Mouse (Mus musculus) MEL (cell line): ENCODE results near the gene Tiam1. TPM values are rescaled to one million over a fixed set of nuclear protein-coding genes. Genes with fewer than 3 reads are reported as not detected.

Experiments used
- DNase-seq: peaks from one replicate; pipeline ENCODE4 v3.0.0; 2011; ENCODE audit warnings: low read depth, low spot score
- H3K27ac ChIP-seq: 2 replicates; pipeline ENCODE4 v1.5.1; 2012; ENCODE audit warnings: low read depth, mild to moderate bottlenecking, control low read depth, low read length, moderate library complexity; ENCODE audit not compliant: control insufficient read depth
- H3K27me3 ChIP-seq, 2 experiments: fragments of 150-350 bp in 1 of 2; sonication (generic) in 1 of 2; 2 replicates each; pipeline ENCODE4 v1.6.1; 2012; ENCODE audit warnings: low read length in 2 of 2, mild to moderate bottlenecking in 2 of 2, improper control_type of control experiment in 1 of 2, moderate library complexity in 1 of 2; ENCODE audit not compliant: insufficient read depth in 2 of 2, control insufficient read depth in 1 of 2
- H3K36me3 ChIP-seq, 2 experiments: 2 replicates each; pipeline ENCODE4 v1.6.1; 2012 to 2014; ENCODE audit warnings: low read length in 2 of 2, improper control_type of control experiment in 1 of 2, inconsistent platforms in 1 of 2, mild to moderate bottlenecking in 1 of 2; ENCODE audit not compliant: insufficient read depth in 2 of 2, control insufficient read depth in 1 of 2
- H3K4me1 ChIP-seq, 2 experiments: fragments of 150-350 bp in 1 of 2; sonication (generic) in 1 of 2; 2 replicates each; pipeline ENCODE4 v1.6.1; 2012; ENCODE audit warnings: low read length in 2 of 2, improper control_type of control experiment in 1 of 2, mild to moderate bottlenecking in 1 of 2; ENCODE audit not compliant: insufficient read depth in 2 of 2, control insufficient read depth in 1 of 2
- H3K4me3 ChIP-seq, 2 experiments: fragments of 150-350 bp in 1 of 2; sonication (generic) in 1 of 2; 2 replicates each; pipeline ENCODE4 v1.5.1; 2012; ENCODE audit warnings: low read depth in 2 of 2, low read length in 2 of 2, mild to moderate bottlenecking in 2 of 2, moderate library complexity in 2 of 2, control low read depth in 1 of 2, improper control_type of control experiment in 1 of 2; ENCODE audit not compliant: control insufficient read depth in 1 of 2, insufficient read depth in 1 of 2
- H3K79me2 ChIP-seq: 2 replicates; pipeline ENCODE4 v1.6.1; 2012; ENCODE audit warnings: mild to moderate bottlenecking, low read length, moderate library complexity; ENCODE audit not compliant: control insufficient read depth, poor library complexity, insufficient read depth
- H3K9ac ChIP-seq: 2 replicates; pipeline ENCODE4 v1.6.1; 2012; ENCODE audit warnings: low read depth, mild to moderate bottlenecking, control low read depth, low read length, moderate library complexity; ENCODE audit not compliant: control insufficient read depth, poor library complexity, severe bottlenecking
- H3K9me3 ChIP-seq: fragments of 150-350 bp; sonication (generic); replicated peaks from 2 replicates; pipeline ENCODE4 v1.6.1; 2012; ENCODE audit warnings: mild to moderate bottlenecking, low read length, improper control_type of control experiment, moderate library complexity; ENCODE audit not compliant: insufficient read depth
- BHLHE40 ChIP-seq: IDR thresholded peaks from 2 replicates; pipeline ENCODE4 v1.6.1; 2012; ENCODE audit warnings: low read depth, mild to moderate bottlenecking, inconsistent platforms, low read length, improper control_type of control experiment, borderline replicate concordance
- CTCF ChIP-seq, 3 experiments: IDR thresholded peaks in 2 of 3; conservative IDR thresholded peaks in 1 of 3; 2 replicates each; pipeline ENCODE4 v1.5.1; 2011 to 2012; ENCODE audit warnings: low read length in 3 of 3, low read depth in 2 of 3, mild to moderate bottlenecking in 2 of 3, improper control_type of control experiment in 1 of 3, inconsistent platforms in 1 of 3, mixed read lengths in 1 of 3, moderate library complexity in 1 of 3; ENCODE audit not compliant: control insufficient read depth in 1 of 3, insufficient read depth in 1 of 3, poor library complexity in 1 of 3, severe bottlenecking in 1 of 3
- EP300 ChIP-seq, 2 experiments: IDR thresholded peaks; 2 replicates each; pipeline ENCODE4 v1.6.1; 2011; ENCODE audit warnings: improper control_type of control experiment in 2 of 2, low read length in 2 of 2, low read depth in 1 of 2, mild to moderate bottlenecking in 1 of 2
- ETS1 ChIP-seq: IDR thresholded peaks from 2 replicates; pipeline ENCODE4 v1.6.1; 2012; ENCODE audit warnings: low read depth, mild to moderate bottlenecking, inconsistent platforms, low read length, improper control_type of control experiment, moderate library complexity
- GABPA ChIP-seq: IDR thresholded peaks from 2 replicates; pipeline ENCODE4 v1.6.1; 2012; ENCODE audit warnings: low read depth, mild to moderate bottlenecking, inconsistent platforms, low read length, improper control_type of control experiment, moderate library complexity
- HCFC1 ChIP-seq: IDR thresholded peaks from 2 replicates; pipeline ENCODE4 v1.6.1; 2012; ENCODE audit warnings: low read depth, mild to moderate bottlenecking, inconsistent platforms, low read length, improper control_type of control experiment, moderate library complexity
- MAFK ChIP-seq: IDR thresholded peaks from 2 replicates; pipeline ENCODE4 v1.6.1; 2011; ENCODE audit warnings: low read depth, mild to moderate bottlenecking, low read length, improper control_type of control experiment, borderline replicate concordance
- MYB ChIP-seq: IDR thresholded peaks from 2 replicates; pipeline ENCODE4 v1.6.1; 2011; ENCODE audit warnings: mild to moderate bottlenecking, low read depth, low read length, improper control_type of control experiment
- MYC ChIP-seq: IDR thresholded peaks from 2 replicates; pipeline ENCODE4 v1.6.1; 2011; ENCODE audit warnings: low read depth, mild to moderate bottlenecking, low read length, improper control_type of control experiment, moderate library complexity
- NELFE ChIP-seq: IDR thresholded peaks from 2 replicates; pipeline ENCODE4 v1.6.1; 2011; ENCODE audit warnings: low read depth, low read length, improper control_type of control experiment
- NRF1 ChIP-seq: IDR thresholded peaks from 2 replicates; pipeline ENCODE4 v1.6.1; 2014; ENCODE audit warnings: low read depth, mild to moderate bottlenecking, inconsistent platforms, low read length, improper control_type of control experiment, moderate library complexity; ENCODE audit not compliant: poor library complexity, insufficient read depth, severe bottlenecking
- POLR2A ChIP-seq, 2 experiments: IDR thresholded peaks; 2 replicates each; pipeline ENCODE4 v1.6.1; 2011 to 2012; ENCODE audit warnings: low read length in 2 of 2, mild to moderate bottlenecking in 2 of 2, control low read depth in 1 of 2, improper control_type of control experiment in 1 of 2, low read depth in 1 of 2, moderate library complexity in 1 of 2; ENCODE audit not compliant: control insufficient read depth in 1 of 2, insufficient read depth in 1 of 2, poor library complexity in 1 of 2
- POLR2AphosphoS5 ChIP-seq: IDR thresholded peaks from 2 replicates; pipeline ENCODE4 v1.6.1; 2012; ENCODE audit warnings: low read depth, borderline replicate concordance, mild to moderate bottlenecking, inconsistent platforms, low read length, moderate library complexity, mixed read lengths
- RAD21 ChIP-seq: IDR thresholded peaks from 2 replicates; pipeline ENCODE4 v1.6.1; 2011; ENCODE audit warnings: mild to moderate bottlenecking, low read depth, low read length, improper control_type of control experiment
- RCOR1 ChIP-seq: IDR thresholded peaks from 2 replicates; pipeline ENCODE4 v1.6.1; 2012; ENCODE audit warnings: low read depth, mild to moderate bottlenecking, inconsistent platforms, low read length, improper control_type of control experiment
- SIN3A ChIP-seq: IDR thresholded peaks from 2 replicates; pipeline ENCODE4 v1.6.1; 2012; ENCODE audit warnings: low read length, improper control_type of control experiment, inconsistent platforms
- SMC3 ChIP-seq: IDR thresholded peaks from 2 replicates; pipeline ENCODE4 v1.6.1; 2011; ENCODE audit warnings: low read depth, low read length, improper control_type of control experiment
- TBP ChIP-seq: IDR thresholded peaks from 2 replicates; pipeline ENCODE4 v1.8.0; 2011; ENCODE audit warnings: low read depth, low read length, improper control_type of control experiment
- TCF12 ChIP-seq: IDR thresholded peaks from 2 replicates; pipeline ENCODE4 v1.6.1; 2014; ENCODE audit warnings: low read depth, mild to moderate bottlenecking, inconsistent platforms, low read length, improper control_type of control experiment, moderate library complexity
- UBTF ChIP-seq: IDR thresholded peaks from 2 replicates; pipeline ENCODE4 v1.6.1; 2012; ENCODE audit warnings: low read depth, mild to moderate bottlenecking, inconsistent platforms, low read length, improper control_type of control experiment, moderate library complexity, borderline replicate concordance; ENCODE audit not compliant: insufficient read depth
- USF1 ChIP-seq: IDR thresholded peaks from 2 replicates; pipeline ENCODE4 v1.6.1; 2014; ENCODE audit warnings: low read depth, mild to moderate bottlenecking, inconsistent platforms, low read length, improper control_type of control experiment, moderate library complexity
- USF2 ChIP-seq, 2 experiments: IDR thresholded peaks; 2 replicates each; pipeline ENCODE4 v1.6.1; 2011 to 2012; ENCODE audit warnings: improper control_type of control experiment in 2 of 2, low read length in 2 of 2, borderline replicate concordance in 1 of 2, inconsistent platforms in 1 of 2, low read depth in 1 of 2, mild to moderate bottlenecking in 1 of 2; ENCODE audit not compliant: insufficient read depth in 1 of 2
- ZKSCAN1 ChIP-seq: IDR thresholded peaks from 2 replicates; pipeline ENCODE4 v1.6.1; 2012; ENCODE audit warnings: low read depth, mild to moderate bottlenecking, inconsistent platforms, low read length, improper control_type of control experiment, moderate library complexity
- ZMIZ1 ChIP-seq: IDR thresholded peaks from 2 replicates; pipeline ENCODE4 v1.6.1; 2012; ENCODE audit warnings: low read depth, mild to moderate bottlenecking, inconsistent platforms, low read length, improper control_type of control experiment, moderate library complexity
- ZNF384 ChIP-seq: IDR thresholded peaks from 2 replicates; pipeline ENCODE4 v1.6.1; 2012; ENCODE audit warnings: low read depth, mild to moderate bottlenecking, inconsistent platforms, low read length, improper control_type of control experiment
- polyA plus RNA-seq, 2 experiments: library from polyadenylated mRNA; stranded (reverse) in 1 of 2; unstranded in 1 of 2; fragments of >175 nt in 1 of 2; fragments of >200 nt in 1 of 2; gene quantifications; 2 replicates each; pipeline versions ENCODE4 v1.2.1 to v1.2.4; 2012; ENCODE audit warnings: low replicate concordance in 2 of 2, low read depth in 1 of 2; ENCODE audit not compliant: insufficient read length in 2 of 2, insufficient read depth in 1 of 2, missing spikeins in 1 of 2
- total RNA-seq: library from RNA; depleted of rRNA; stranded (reverse); fragments of 300-350 nt; gene quantifications from 2 replicates; pipeline ENCODE4 v1.2.3, GENCODE M21; 2012

The Tiam1 gene
- total and polyA plus RNA-seq, 3 experiments, result 15.0 to 23.9 (median 19.9) TPM

DNA sequence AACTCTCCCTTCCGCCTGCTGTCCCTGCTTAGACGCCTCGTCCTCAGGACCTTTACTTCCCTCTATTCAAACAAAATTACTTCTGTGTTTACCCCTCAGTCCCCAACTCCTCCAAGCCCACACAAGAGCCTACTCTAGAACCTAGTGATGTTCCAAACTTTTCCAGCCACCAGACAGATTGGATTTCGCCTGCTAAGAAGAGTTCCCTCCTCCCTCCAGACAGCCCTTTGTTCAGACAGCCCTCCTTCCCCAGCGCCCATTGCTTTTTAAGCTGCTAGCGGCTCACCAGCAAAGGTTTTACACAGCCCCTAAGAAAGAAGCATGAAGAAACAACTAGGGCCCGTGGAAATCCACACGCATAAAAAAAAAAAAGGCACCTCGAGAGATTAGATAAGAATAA lies 2.0 kb downstream of the Tiam1 start:
- DNase-seq, result peak; percentile 16
- H3K9ac ChIP-seq, result no peak overlapping the region
- no peaks in the 10 kb centered on the region for H3K27me3 ChIP-seq
- H3K4me3 ChIP-seq, result no peak overlapping the region; a peak in 1 of 4 replicates
- H3K79me2 ChIP-seq, result peaks cover 2% of the 10 kb centered on the region
- peaks cover 4 to 9% of the 10 kb centered on the region in 2 experiments; a peak in 3 of 4 replicates for H3K4me1 ChIP-seq
- no peaks in the 10 kb centered on the region for H3K9me3 ChIP-seq
- TF ChIP-seq ZNF384 (peak; percentile 78), MYB (no peak), CTCF (IDR thresholded peaks at IDR 0.05 in 2 of 3, conservative IDR thresholded peaks at IDR 0.05 in 1 of 3; ENCODE audit: control insufficient read depth in 1 of 3, insufficient read depth in 1 of 3, low read depth in 2 of 3, low read length in 3 of 3, poor library complexity in 1 of 3, severe bottlenecking in 1 of 3) (no peak)
- H3K27ac ChIP-seq, result no peak overlapping the region
- peaks cover 0 to 12% of the 10 kb centered on the region in 2 experiments; a peak in 2 of 4 replicates for H3K36me3 ChIP-seq

DNA sequence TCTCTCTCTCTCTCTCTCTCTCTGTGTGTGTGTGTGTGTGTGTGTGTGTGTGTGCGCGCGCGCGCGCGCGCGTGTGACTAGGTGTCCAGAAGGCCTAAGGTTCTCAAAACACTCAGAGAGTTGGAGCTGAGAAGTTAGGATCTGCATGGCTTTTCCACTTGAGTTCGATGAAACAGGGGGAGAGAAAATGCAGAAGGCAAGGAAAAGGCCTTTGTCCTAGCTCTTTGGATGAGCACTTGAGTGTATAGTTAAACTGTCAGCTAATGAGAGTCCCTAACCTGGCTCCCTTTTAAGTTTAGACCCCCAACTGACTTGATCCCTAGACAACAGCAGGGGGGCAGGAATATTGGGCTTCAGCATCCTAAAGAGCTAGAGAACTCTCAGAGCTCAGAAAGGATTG lies 3.0 kb downstream of the Tiam1 start:
- no peaks in the 10 kb centered on the region for H3K27me3 ChIP-seq
- peaks cover 2% of the 10 kb centered on the region for H3K79me2 ChIP-seq
- no peak overlapping the region for H3K4me3 ChIP-seq
- no peak overlapping the region for H3K27ac ChIP-seq
- TF ChIP-seq UBTF, result no peak
- TF ChIP-seq RCOR1, result no peak
- no peak for TF ChIP-seq USF1
- no peak for TF ChIP-seq TCF12
- no peak for TF ChIP-seq MAFK
- TF ChIP-seq TBP, result no peak
- no peak for TF ChIP-seq GABPA
- no peak for TF ChIP-seq NRF1
- no peak for TF ChIP-seq BHLHE40
- TF ChIP-seq NELFE, result no peak
- no peak for TF ChIP-seq RAD21
- no peak for TF ChIP-seq EP300 (IDR thresholded peaks at IDR 0.05; ENCODE audit: low read depth in 1 of 2, low read length in 2 of 2)
- H3K9ac ChIP-seq, result no peak overlapping the region
- peaks cover 4 to 9% of the 10 kb centered on the region in 2 experiments; a peak in 3 of 4 replicates for H3K4me1 ChIP-seq
- H3K36me3 ChIP-seq, result peaks cover 0 to 12% of the 10 kb centered on the region in 2 experiments; a peak in 2 of 4 replicates
- no peaks in the 10 kb centered on the region for H3K9me3 ChIP-seq
- DNase-seq, result no peak

DNA sequence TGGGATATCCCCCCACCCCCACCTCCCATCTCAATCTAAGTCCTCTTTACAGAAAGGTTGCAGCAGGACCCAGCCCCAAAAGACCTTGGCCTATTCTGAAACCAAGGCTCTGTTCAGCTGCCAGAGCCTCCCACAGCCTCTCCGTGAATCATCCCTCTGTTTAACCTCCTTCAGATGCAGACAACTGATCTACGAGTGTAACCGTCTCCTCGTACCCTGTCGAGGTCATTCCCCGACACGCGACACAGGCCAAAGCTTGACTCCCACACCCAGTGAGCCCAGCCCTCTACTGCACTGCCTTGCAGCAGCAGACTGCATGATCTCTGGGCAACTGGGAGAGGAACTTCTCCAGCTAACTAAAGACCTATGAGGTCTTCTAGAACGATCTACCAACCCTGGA lies 3.9 kb downstream of the Tiam1 start:
- no peaks in the 10 kb centered on the region for H3K27me3 ChIP-seq
- DNase-seq, result no peak
- H3K4me3 ChIP-seq, result no peak overlapping the region
- H3K4me1 ChIP-seq, result peaks cover 4 to 9% of the 10 kb centered on the region in 2 experiments; a peak in 3 of 4 replicates
- H3K9me3 ChIP-seq, result no peaks in the 10 kb centered on the region
- H3K27ac ChIP-seq, result no peak overlapping the region
- H3K9ac ChIP-seq, result no peak overlapping the region
- H3K36me3 ChIP-seq, result peaks cover 0 to 10% of the 10 kb centered on the region in 2 experiments; a peak in 2 of 4 replicates
- peaks cover 2% of the 10 kb centered on the region for H3K79me2 ChIP-seq
- TF ChIP-seq SIN3A (no peak), ETS1 (no peak), MAFK (no peak), MYC (no peak), ZMIZ1 (no peak), USF2 (IDR thresholded peaks at IDR 0.05; ENCODE audit: borderline replicate concordance in 1 of 2, insufficient read depth in 1 of 2, low read depth in 1 of 2, low read length in 2 of 2) (no peak), BHLHE40 (no peak), POLR2AphosphoS5 (no peak), SMC3 (no peak), TBP (no peak), ZKSCAN1 (no peak), USF1 (no peak), RAD21 (no peak), EP300 (IDR thresholded peaks at IDR 0.05; ENCODE audit: low read depth in 1 of 2, low read length in 2 of 2) (no peak), HCFC1 (no peak), POLR2A (IDR thresholded peaks at IDR 0.05; ENCODE audit: control insufficient read depth in 1 of 2, insufficient read depth in 1 of 2, low read depth in 1 of 2, low read length in 2 of 2, poor library complexity in 1 of 2) (no peak)
